Mouse (Mus musculus): Measurements from ENCODE around the gene Pla2g3.

The Pla2g3 gene

DNA sequence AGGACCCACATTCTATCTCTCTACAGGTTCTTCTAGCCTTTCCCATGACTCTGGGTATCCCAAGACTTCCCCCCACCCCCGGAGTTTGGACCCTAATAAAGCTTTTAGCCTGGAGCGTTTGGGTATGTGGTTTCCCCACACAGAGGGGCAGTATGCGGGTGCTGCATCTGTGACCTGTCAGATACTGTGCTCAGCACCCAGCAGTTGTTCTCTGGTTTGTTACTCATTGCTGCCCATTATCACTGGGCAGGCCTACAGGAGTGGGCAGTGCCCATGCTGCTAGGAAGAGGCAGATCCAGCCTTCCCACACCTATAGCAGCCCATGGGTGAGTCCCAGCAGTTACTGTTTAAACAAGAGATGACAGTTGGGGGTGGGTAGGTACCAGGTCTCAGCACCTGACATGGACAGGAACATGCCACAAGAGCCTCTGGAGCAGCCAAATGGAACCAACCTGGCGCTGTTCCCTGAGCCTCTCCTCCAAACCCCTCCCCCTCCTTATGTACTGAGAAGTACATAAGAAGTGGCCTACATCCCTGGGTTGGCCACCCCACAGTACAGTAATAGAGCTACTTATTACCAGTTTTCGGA lies 48.8 kb downstream of the Pla2g3 start:
- no peak for DNase-seq (ENCODE audit: low read depth, low spot score)

DNA sequence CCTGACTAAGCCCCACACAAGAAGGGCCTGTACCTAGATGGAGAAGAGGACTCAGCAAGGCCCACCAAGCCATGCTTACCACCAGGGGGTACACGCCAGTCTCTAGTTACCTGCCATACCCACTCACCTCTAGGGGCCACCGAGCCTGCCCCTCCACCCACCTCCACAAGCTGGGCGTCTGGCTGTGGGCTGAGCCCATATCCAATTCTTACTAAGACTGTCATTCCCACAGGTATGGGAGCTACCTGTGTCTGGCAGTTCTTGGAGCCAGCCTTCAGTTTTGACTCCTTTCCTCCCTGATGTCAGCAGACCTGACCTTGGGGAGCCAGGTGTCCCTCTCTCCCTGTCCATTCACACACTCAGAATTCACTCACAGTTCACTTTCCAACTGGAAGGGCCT lies 49.6 kb downstream of the Pla2g3 start:
- no peak for DNase-seq (ENCODE audit: low read depth, low spot score)

DNA sequence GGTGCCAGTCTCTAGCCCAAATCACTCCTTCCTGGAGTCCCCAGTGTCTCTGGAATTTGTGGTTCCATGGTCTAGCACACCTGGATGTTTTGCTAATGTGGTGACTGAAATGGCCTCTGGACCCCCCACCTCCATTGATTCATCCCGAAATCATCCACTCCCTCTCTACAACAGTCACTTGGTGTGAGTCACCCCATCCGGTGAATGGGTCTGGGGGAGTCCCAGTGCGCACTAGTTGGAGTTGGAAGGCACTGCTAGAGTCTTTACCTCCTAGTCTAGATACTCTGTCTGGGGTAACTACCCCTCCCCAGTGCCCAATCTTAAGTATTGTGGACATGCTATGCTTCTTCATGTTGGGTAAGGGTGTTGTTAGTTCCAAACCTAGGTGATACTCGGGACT lies 50.3 kb downstream of the Pla2g3 start:
- DNase-seq (ENCODE audit: low read depth, low spot score) = no peak

DNA sequence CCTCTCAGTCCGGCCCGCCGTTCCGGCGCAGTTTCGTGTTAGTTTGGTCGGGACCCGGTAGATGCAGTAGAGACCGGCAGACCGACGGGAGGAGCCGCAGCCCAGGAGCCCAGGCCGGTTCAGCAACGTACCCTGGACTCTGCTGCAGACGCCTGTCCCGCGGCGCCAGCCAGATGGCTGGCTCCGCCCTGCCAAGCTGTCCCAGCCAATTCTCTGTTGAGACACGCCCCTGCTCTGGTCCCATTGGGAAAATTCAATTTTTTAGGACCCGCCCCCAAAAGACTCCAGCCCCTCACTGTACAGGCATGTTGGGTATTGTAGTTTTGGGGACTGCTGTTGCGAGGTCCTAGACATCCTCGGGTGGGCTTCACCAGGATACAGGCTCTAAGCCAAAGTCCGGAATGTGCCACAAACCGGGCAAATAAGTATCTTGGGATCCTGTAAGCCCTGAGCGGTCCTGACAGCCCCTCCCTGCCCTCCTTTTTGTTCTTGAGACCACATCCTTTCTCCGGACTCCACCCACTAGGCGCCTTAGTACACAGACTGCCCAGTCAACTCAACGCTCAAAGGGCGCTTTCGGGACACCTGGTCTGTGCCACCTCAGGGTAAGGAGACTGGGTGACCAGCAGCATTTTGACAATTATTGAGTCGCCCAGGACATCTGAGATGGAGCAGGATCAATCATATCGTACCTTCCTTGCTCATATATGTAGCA lies 51.2 kb downstream of the Pla2g3 start:
- DNase-seq (ENCODE audit: low read depth, low spot score) = peak; percentile 96

DNA sequence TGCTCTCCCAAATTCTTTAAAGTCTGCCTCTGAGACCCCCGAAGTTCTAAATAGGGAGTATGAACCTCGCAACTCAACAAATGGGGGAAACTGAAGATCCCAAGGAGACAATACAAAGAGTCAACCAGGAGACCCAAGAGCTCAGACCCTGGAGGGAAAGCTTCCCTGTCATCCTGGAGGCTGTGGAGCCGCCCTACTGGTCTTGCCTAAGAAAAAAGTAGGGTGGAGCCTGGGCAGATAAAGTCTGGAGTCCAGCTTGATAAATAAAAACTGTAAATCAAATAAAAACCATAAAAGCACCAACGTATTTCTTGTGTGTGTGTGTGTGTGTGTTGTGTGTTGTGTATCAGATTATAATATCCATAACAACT lies 51.7 kb downstream of the Pla2g3 start:
- DNase-seq (ENCODE audit: low read depth, low spot score) = no peak

DNA sequence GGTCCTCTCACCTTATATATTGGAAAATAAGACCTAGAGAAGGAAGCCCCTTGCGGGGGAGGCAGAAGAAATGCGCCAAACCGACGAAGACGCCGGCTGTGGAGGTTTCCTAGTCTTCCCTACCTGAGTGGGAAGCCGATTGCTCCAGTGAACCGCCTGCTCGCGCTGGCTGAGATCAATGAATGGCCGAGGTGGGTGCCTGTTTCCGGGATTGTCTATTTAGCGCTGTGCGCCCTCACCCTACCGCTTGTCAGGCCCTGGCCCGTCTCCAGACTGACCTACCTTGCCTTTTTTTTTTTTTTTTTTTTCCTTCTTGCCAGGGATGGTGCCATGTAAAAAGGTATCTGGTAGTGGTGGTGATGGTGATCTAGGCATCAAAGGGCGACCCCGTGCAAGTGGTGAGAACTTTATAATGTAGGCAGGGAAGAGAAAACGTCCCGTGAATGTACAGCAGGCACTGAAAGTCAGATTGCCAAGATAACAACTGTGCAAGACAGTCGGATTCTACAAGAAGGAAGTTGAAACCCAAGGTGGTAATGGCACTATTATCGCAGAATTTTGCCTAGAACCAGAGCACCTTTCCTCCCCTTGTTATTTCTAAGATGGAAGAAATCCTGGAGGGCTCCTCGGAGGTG lies 52.5 kb downstream of the Pla2g3 start, which contains the start of gene Smtn:
Gene Smtn (minus strand): TSS at position 162 of the 635 bp plus-strand sequence.
- DNase-seq (ENCODE audit: low read depth, low spot score) = no peak

DNA sequence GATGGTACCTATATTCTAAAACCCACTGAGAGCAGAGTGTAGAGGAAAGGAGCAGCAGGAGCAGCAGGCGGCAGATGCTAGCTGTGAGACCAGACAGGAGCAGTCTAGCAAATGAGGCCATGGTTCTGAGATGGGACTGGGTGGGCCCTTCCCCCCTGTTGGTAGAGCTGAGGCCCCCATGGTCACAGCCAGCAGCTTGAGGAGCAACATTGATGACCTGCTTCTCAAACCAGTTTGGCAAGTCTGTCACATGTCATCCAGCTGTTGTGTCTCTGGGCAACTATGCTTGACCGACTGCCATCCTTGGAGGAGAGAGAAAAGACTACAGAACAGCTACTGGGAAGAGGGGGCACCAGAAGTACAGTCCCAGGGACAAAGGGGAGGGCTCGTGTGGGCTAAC lies 53.8 kb downstream of the Pla2g3 start:
- no peak for DNase-seq (ENCODE audit: low read depth, low spot score)

DNA sequence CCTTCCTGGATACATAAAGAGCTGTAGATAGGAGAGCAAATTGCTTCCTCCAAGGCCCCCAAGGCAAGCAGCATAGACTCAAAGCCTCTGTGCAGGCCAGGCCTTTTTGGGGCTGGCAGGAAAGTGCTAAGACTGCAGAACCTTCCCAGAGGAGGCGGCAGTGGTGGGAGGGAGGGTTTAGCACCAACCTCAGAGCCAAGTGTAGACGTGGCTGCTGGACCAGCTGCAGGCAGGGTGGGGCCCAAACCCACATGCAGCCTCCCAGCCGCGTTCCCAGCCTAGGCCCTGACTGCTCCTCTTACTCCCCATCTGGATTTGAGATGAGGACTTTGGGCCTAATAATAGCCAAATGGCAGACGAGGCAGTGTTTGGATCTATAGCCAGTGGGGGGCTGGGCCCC lies 54.9 kb downstream of the Pla2g3 start:
- peak; percentile 75 for DNase-seq (ENCODE audit: low read depth, low spot score)

DNA sequence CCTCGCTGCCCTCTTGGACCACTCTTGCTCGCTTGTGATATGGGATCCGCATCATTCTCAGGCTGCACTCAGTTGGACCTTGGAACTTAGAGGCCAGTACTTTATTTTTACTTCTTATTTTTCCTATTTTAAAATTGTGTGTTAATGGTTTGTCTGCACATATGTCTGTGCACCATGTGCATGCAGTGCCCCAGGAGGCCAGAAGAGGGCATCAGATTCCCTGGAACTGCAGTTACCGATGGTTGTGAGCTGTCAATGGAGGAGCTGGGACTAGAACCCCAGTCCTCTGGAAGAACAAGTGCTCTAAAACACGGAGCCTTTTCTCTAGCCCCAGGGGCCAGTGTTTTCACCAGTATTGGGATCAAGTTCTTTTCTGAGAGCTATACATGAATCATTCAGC lies 56.3 kb downstream of the Pla2g3 start:
- no peak for DNase-seq (ENCODE audit: low read depth, low spot score)

DNA sequence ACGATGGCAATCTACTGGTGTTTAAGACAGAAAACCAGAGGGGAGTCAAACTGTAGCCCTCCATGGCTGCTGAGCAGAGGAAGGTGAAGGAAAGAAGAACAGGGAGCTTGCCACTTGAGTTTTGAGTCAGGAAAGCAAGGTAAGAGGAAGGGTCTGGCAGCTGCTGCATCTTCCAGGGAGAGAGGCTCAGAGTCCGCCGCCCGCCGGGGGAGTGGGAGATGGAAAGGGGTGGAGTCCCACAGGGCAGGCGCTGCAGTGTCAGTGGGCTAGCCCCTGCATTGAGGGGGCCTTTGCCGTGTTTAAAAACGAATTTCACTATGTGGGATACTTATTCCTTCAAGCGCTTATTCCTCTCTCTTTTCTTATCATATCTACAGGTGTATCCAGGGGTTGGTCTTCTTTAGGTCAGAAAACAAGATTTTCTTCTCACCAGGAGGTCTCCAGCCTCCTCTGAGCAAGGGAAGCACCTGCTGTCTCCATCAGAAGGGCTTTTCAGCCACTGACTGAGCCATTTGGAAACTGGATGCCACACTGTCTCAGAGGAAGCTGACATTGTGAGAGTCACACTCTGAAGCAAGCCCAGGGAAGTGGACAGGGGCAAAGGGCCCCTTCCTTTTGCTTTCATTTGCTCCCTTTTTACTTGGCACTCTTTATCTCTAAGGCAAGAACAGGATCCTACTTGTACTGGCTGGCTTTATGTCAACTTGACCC lies 57.6 kb downstream of the Pla2g3 start:
- DNase-seq (ENCODE audit: low read depth, low spot score) = no peak

DNA sequence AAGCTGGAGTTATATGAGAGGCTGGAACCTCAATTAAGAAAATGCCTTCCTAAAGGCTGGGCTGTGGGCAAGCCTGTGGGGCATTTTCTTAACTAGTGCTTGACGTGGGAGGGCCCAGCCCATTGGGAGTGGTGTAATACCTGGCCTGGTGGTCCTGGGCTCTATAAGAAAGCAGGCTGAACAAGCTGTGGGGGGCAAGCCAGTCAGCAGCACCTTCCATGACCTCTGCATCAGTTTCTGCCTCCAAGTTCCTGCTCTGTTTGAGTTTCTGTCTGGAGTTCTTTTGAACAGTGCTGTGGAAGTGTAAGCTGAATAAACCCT lies 58.1 kb downstream of the Pla2g3 start:
- no peak for DNase-seq (ENCODE audit: low read depth, low spot score)

DNA sequence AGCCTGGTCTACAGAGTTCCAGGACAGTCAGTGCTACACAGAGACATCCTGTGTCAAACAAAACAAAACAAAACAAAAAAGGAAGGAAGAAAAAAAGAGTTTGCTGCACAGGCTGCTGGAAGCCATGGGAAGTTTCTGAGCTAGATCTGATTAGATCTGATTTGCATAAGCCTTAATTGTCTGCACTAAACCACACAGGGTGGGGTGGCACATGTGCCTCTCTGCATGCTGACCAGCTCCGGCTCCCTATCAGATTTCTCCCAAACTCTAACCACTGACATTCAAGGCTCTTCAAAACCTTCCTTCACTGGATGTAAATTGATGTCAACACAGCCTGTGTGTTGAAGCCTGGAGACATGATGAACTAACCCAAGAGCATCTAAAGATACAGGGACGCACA lies 59.0 kb downstream of the Pla2g3 start:
- no peak for DNase-seq (ENCODE audit: low read depth, low spot score)

DNA sequence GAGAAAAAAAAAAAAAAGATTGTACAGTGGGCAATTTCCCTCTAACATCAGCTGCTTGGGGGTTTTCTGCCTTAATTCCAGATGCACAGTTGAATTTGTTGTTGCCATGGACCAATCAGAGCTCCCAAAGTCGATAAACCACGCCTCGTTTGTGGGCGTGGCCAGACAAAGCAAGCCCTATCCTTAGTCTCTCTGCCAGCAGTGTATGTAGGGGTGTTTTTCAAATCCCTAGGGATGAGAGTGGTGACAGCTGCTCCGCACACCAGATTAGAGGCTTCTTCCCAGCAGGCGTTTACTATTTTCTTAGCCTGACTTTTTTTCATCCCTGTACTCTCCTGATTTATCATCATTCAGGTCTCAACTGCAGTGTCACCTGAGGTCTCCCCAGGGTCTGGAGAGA lies 59.9 kb downstream of the Pla2g3 start:
- DNase-seq (ENCODE audit: low read depth, low spot score) = no peak

DNA sequence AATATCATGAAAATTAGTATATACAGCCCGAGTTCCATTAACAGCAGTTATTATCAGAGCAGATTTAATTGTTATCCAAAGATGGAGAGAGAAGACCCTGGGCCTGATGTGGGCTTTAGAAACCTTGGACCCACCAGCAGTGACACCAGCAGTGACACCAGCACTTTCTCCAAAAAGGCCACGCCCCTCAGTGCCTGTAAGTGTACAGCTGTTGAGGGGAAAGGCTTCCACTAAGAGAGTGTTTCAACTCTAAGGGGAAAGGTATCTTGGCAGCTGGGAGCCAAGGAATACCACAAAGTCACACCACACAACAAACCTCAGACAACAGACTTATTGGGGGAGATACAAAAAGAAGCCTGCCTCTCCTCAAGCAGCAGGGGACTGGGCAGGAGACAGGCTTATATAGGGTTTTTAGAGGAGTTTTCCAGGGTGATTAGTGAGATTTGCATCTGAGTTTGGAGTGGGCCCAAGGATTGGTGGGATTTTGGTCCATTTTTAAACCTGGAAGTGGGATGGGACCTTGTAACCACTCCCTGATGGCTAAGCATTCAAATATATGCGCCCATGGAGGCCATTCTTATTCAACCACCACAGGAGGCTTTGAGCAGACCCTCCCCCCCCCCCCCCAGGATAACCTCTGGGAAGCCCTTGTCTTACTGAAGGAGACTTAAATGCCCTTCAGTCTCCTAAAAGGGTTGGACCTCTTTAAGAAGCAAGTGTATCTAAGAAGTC lies 60.6 kb downstream of the Pla2g3 start:
- DNase-seq (ENCODE audit: low read depth, low spot score) = no peak

Data from brain, adult 2 months (tissue).